Mouse (Mus musculus) limb, embryonic 11.5 days (tissue): ENCODE measurements at regions not wholly inside any gene's neighbourhood (a gene's known extent, or its start where the extent isn't known, plus 50 kb on each side); places are given as distances from the start of the nearest gene placed in this dataset.

ENCODE experiments used
- ATAC-seq: fragments of 200-750 bp; cut with Nextera tagmentation; 2 replicates; pipeline ENCODE4 v1.8.0; 2017; ENCODE audit warnings: low read depth; ENCODE audit not compliant: insufficient number of reproducible peaks, low FRiP score, low TSS enrichment
- DNase-seq: peaks from one replicate; pipeline ENCODE4 v3.0.0-alpha.2; 2015; ENCODE audit warnings: low spot score
- H3K27ac ChIP-seq: fragments of 300-500 bp; sonication (generic); replicated peaks from 2 replicates; pipeline ENCODE4 v1.5.1; 2014; ENCODE audit warnings: low read depth, mild to moderate bottlenecking, low read length
- H3K27me3 ChIP-seq: fragments of 300-500 bp; sonication (generic); 2 replicates; pipeline ENCODE4 v1.6.1; 2014; ENCODE audit warnings: mild to moderate bottlenecking, low read length, mixed read lengths; ENCODE audit not compliant: control insufficient read depth, insufficient read depth
- H3K36me3 ChIP-seq: fragments of 300-500 bp; sonication (generic); 2 replicates; pipeline ENCODE4 v1.6.1; 2014; ENCODE audit warnings: mild to moderate bottlenecking, low read length, moderate library complexity, mixed read lengths; ENCODE audit not compliant: control insufficient read depth, insufficient read depth
- H3K4me1 ChIP-seq: fragments of 300-500 bp; sonication (generic); 2 replicates; pipeline ENCODE4 v1.6.1; 2014; ENCODE audit warnings: low read length, mixed read lengths; ENCODE audit not compliant: control insufficient read depth, insufficient read depth
- H3K4me2 ChIP-seq: fragments of 300-500 bp; sonication (generic); 2 replicates; pipeline ENCODE4 v1.6.1; 2014; ENCODE audit warnings: low read depth, mild to moderate bottlenecking, moderate library complexity; ENCODE audit not compliant: severe bottlenecking
- H3K4me3 ChIP-seq: fragments of 300-500 bp; sonication (generic); 2 replicates; pipeline ENCODE4 v1.5.1; 2014; ENCODE audit warnings: low read depth, low read length
- H3K9ac ChIP-seq: fragments of 300-500 bp; sonication (generic); 2 replicates; pipeline ENCODE4 v1.6.1; 2014; ENCODE audit warnings: mild to moderate bottlenecking, low read length
- H3K9me3 ChIP-seq: fragments of 300-500 bp; sonication (generic); 2 replicates; pipeline ENCODE4 v1.6.1; 2016; ENCODE audit warnings: low read length; ENCODE audit not compliant: control insufficient read depth
- WGBS: fragments of 180-500 bp; shearing (Covaris S2); extraction: QIAGEN DNeasy Blood & Tissue Kit; methylation state at CpG from one replicate; pipeline ENCODE4 v1.1.7; 2014; 5-methylcytosine and 5-hydroxymethylcytosine counted together

- Histone ChIP-seq H3K27ac (no peak overlapping the region), H3K4me2 (no peak overlapping the region), H3K4me3 (no peak overlapping the region), H3K9me3 (no peaks in the 10 kb centered on the region), H3K27me3 (peaks cover 58% of the 10 kb centered on the region), H3K9ac (no peak overlapping the region), H3K36me3 (no peaks in the 10 kb centered on the region), H3K4me1 (no peaks in the 10 kb centered on the region)
- ATAC-seq (no peak), DNase-seq (no peak)
- 27% methylated on average over 6 of the region's 6 CpGs for WGBS
Measured at GRCm38 (mm10) chr8:92029516-92029915, 227.6 kb upstream of the Irx3 start.

GRCm38 (mm10) chr8:92028308-92028707, 226.4 kb upstream of the Irx3 start:
- Histone ChIP-seq H3K27ac (no peak overlapping the region), H3K36me3 (no peaks in the 10 kb centered on the region), H3K27me3 (peaks cover 68% of the 10 kb centered on the region), H3K4me1 (peaks cover 4% of the 10 kb centered on the region; the same call in 1 of the 2 replicates), H3K4me3 (no peak overlapping the region), H3K4me2 (no peak overlapping the region), H3K9me3 (no peaks in the 10 kb centered on the region), H3K9ac (no peak overlapping the region)
- 12% methylated on average over 6 of the region's 6 CpGs for WGBS
- ATAC-seq (no peak), DNase-seq (no peak)

- Histone ChIP-seq H3K4me1 (peaks cover 4% of the 10 kb centered on the region; the same call in 1 of the 2 replicates), H3K4me3 (no peak overlapping the region), H3K9ac (no peak overlapping the region), H3K9me3 (no peaks in the 10 kb centered on the region), H3K27me3 (peaks cover 70% of the 10 kb centered on the region), H3K36me3 (no peaks in the 10 kb centered on the region), H3K27ac (no peak overlapping the region), H3K4me2 (no peak overlapping the region)
- 9% methylated on average over 8 of the region's 8 CpGs for WGBS
- ATAC-seq (no peak), DNase-seq (no peak)
Measured at GRCm38 (mm10) chr8:92024133-92024532, 222.3 kb upstream of the Irx3 start.

- ATAC-seq (no peak), DNase-seq (no peak)
- 72% methylated on average over 3 of the region's 3 CpGs for WGBS
- Histone ChIP-seq H3K9me3 (no peaks in the 10 kb centered on the region), H3K4me1 (peaks cover 4% of the 10 kb centered on the region; the same call in 1 of the 2 replicates), H3K4me3 (no peak overlapping the region), H3K36me3 (no peaks in the 10 kb centered on the region), H3K27me3 (peaks cover 70% of the 10 kb centered on the region), H3K27ac (no peak overlapping the region), H3K9ac (no peak overlapping the region), H3K4me2 (no peak overlapping the region)
Measured at GRCm38 (mm10) chr8:92021521-92021920, 219.7 kb upstream of the Irx3 start.

GRCm38 (mm10) chr8:92014704-92015103, 212.8 kb upstream of the Irx3 start:
- DNase-seq = no peak
- Histone ChIP-seq H3K9me3 (no peaks in the 10 kb centered on the region), H3K4me2 (no peak overlapping the region), H3K9ac (no peak overlapping the region), H3K36me3 (no peaks in the 10 kb centered on the region), H3K4me1 (no peaks in the 10 kb centered on the region), H3K27me3 (peaks cover 73% of the 10 kb centered on the region), H3K4me3 (no peak overlapping the region), H3K27ac (no peak overlapping the region)
- no peak for ATAC-seq
- 91% methylated on average over 4 of the region's 4 CpGs for WGBS

DNA sequence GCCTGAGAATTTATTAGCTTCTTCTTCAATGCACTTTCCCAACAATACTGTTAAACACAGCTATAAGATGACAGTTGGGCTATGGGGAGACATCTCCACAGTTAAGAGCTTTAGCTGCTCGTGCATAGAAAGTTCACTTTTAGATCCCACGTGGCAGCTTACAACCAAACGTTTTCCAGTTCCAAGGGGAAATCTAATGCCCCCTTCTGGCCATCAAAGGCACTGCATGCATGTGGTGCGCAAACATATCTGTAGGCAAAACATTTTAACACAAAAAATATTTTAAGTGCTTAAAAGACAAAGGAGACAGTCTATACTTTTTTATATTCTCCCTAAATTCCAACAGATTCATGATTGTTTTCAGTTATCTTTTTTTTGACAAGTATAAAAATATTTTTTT, 211.3 kb upstream of the Irx3 start:
- no peaks in the 10 kb centered on the region for H3K4me1 ChIP-seq
- H3K4me3 ChIP-seq = no peak overlapping the region
- peaks cover 69% of the 10 kb centered on the region for H3K27me3 ChIP-seq
- no peaks in the 10 kb centered on the region for H3K9me3 ChIP-seq
- no peak overlapping the region for H3K27ac ChIP-seq
- H3K4me2 ChIP-seq = no peak overlapping the region
- no peak for DNase-seq
- H3K9ac ChIP-seq = no peak overlapping the region
- ATAC-seq = no peak
- WGBS = 62% methylated on average over 4 of the region's 4 CpGs
- H3K36me3 ChIP-seq = no peaks in the 10 kb centered on the region

DNA sequence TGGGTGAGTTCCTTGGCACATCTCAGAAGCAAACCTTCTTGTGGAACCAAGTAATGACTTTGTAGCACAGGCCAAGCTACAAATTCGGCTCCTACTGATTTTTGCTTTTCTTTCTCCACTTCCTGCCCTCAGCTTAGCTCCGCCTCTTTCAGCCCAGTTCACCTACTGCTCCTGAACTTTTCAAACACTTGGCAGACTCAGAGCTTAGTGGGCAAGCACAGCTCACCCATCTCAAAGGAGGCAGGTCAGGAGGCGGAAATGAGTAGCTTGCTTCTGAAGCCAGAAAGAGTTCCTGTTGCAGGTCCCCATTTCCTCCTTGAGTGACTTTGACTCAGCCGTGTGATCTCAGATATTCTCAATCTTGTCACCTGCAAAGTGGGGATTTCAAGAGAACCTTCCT, 208.5 kb upstream of the Irx3 start:
- Histone ChIP-seq H3K9me3 (no peaks in the 10 kb centered on the region), H3K4me3 (no peak overlapping the region), H3K4me2 (no peak overlapping the region), H3K27ac (no peak overlapping the region), H3K4me1 (no peaks in the 10 kb centered on the region), H3K27me3 (peaks cover 55% of the 10 kb centered on the region), H3K9ac (no peak overlapping the region), H3K36me3 (no peaks in the 10 kb centered on the region)
- DNase-seq (no peak), ATAC-seq (no peak)
- WGBS = 83% methylated on average over 4 of the region's 4 CpGs

DNA sequence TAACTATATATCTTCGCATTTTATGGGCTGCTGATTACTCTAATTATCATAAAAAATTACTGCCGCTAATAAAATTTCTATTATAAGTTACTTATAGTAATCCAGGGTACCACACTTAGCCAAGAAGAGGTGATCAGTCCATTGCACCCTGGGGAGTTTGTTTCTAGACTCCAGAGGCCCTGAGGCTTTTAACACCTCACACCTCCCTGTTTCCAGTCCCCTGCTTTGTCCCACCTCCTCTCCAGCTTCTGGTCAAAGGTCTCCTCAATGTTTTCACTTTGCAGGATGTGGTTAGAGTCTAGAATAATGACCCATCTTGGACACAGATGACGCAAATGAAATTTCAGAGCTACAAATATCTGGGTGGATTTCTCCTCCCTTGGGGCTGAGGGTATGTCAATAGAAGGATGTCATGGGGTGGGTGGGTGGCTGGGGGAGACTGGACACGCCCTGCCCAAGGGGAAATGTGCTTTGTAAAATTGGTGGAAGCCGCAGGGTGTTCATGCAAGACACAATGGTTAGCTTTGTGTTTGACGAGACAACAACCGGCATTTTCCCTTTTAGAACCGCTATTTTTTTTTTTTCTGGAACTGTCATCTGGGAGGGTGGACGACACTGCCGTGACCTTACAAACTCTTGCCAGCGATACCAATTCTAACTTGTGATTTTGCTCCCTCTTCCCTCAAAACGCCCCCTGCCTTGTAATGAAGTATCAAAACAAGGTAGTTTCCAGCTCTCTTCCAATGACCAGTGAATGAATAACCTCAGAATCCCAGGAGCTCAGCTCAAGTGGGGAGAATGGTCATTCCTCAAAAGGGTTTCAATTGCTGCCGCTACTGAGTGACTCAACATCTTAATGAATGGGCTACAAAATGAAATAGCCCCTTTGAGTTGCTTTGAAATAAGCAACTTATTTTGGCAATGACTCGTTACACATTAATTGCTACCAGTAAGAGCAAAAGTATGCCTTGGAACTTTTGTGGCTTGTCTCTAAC, 207.0 kb upstream of the Irx3 start:
- Histone ChIP-seq H3K9ac (no peak overlapping the region), H3K27ac (no peak overlapping the region), H3K4me2 (no peak overlapping the region), H3K27me3 (peaks cover 54% of the 10 kb centered on the region), H3K9me3 (no peaks in the 10 kb centered on the region), H3K4me1 (no peaks in the 10 kb centered on the region), H3K4me3 (no peak overlapping the region), H3K36me3 (no peaks in the 10 kb centered on the region)
- DNase-seq = no peak
- ATAC-seq = no peak
- 49% methylated on average over 14 of the region's 14 CpGs for WGBS
